Comparison of ENCODE assay signal across 8 mouse cellular contexts in genomic region chr17:49563830-49564470, GRCm38 (mm10). TPM values are rescaled to one million over a fixed set of nuclear protein-coding genes. Genes with fewer than 3 reads are reported as not detected.
DNase-seq lines count a peak whose midpoint lies in the region; ATAC-seq and TF ChIP-seq lines count a peak whose summit lies in the region.

Daam2 (minus strand) TSS chr17:49564343.

- H3K4me1 ChIP-seq in embryonic facial prominence, embryonic 10.5 days, result peaks cover 50% of the 10 kb centered on the region
- H3K4me1 ChIP-seq in limb, embryonic 10.5 days, result peaks cover 51% of the 10 kb centered on the region
- peaks cover 10% of the 10 kb centered on the region; the same call in 1 of the 2 replicates for H3K4me1 ChIP-seq in midbrain, embryonic 14.5 days (ENCODE audit: control insufficient read depth, insufficient read depth, low read length)
- H3K4me1 ChIP-seq in stomach, postnatal 0 days (replicated peaks; ENCODE audit: control insufficient read depth, insufficient read depth), result no peaks in the 10 kb centered on the region; the same call in 1 of the 2 replicates

- ATAC-seq in midbrain, embryonic 14.5 days (ENCODE audit: low FRiP score, low TSS enrichment), result peak; percentile 79
- peak; percentile 85 for ATAC-seq in stomach, postnatal 0 days (ENCODE audit: low FRiP score, low TSS enrichment)
- no peak for ATAC-seq in CD4-positive, CD25-positive, alpha-beta regulatory T cell, adult 4 months

- no peak for TF ChIP-seq CTCF in stomach, postnatal 0 days (IDR thresholded peaks at IDR 0.05; ENCODE audit: low read depth)

- H3K9ac ChIP-seq in midbrain, embryonic 14.5 days (replicated peaks; ENCODE audit: low read length), result peak within 1 kb of the TSS; percentile 42
- peak within 1 kb of the TSS; percentile 70 for H3K9ac ChIP-seq in stomach, postnatal 0 days (ENCODE audit: low read length)

- H3K9me3 ChIP-seq in embryonic facial prominence, embryonic 10.5 days, result no peaks in the 10 kb centered on the region
- no peaks in the 10 kb centered on the region for H3K9me3 ChIP-seq in limb, embryonic 10.5 days (replicated peaks)
- no peaks in the 10 kb centered on the region for H3K9me3 ChIP-seq in midbrain, embryonic 14.5 days (ENCODE audit: control insufficient read depth, low read length)
- no peaks in the 10 kb centered on the region for H3K9me3 ChIP-seq in stomach, postnatal 0 days (ENCODE audit: control insufficient read depth, low read length)

- H3K4me3 ChIP-seq in embryonic facial prominence, embryonic 10.5 days, result peak within 1 kb of the TSS; percentile 66
- peak within 1 kb of the TSS; percentile 70 for H3K4me3 ChIP-seq in limb, embryonic 10.5 days
- H3K4me3 ChIP-seq in midbrain, embryonic 14.5 days (replicated peaks; ENCODE audit: low read depth, low read length), result peak within 1 kb of the TSS; percentile 37
- peak within 1 kb of the TSS; percentile 57 for H3K4me3 ChIP-seq in stomach, postnatal 0 days (ENCODE audit: low read depth, low read length)

- WGBS in embryonic facial prominence, embryonic 10.5 days, result 3% methylated on average over 38 of the region's 38 CpGs
- 3% methylated on average over 38 of the region's 38 CpGs for WGBS in limb, embryonic 10.5 days
- 4% methylated on average over 38 of the region's 38 CpGs for whole genome bisulfite sequencing in midbrain, embryonic 14.5 days
- WGBS in stomach, postnatal 0 days, result 1% methylated on average over 38 of the region's 38 CpGs

- DNase-seq in adrenal gland, postnatal 10 days, result peak; percentile 90
- peak; percentile 86 for DNase-seq in embryonic facial prominence, embryonic 10.5 days (ENCODE audit: low spot score)
- DNase-seq in heart, adult 11 months, result peak; percentile 97
- DNase-seq in kidney, adult 11 months, result peak; percentile 66
- DNase-seq in limb, embryonic 10.5 days (ENCODE audit: low spot score), result peak; percentile 87
- DNase-seq in midbrain, embryonic 14.5 days, result peak; percentile 79
- DNase-seq in stomach, postnatal 0 days (ENCODE audit: low spot score), result peak; percentile 83

- peak within 1 kb of the TSS; percentile 80 for H3K4me2 ChIP-seq in midbrain, embryonic 14.5 days (ENCODE audit: low read length)
- peak within 1 kb of the TSS; percentile 60 for H3K4me2 ChIP-seq in stomach, postnatal 0 days (replicated peaks; ENCODE audit: low read depth)

- H3K27ac ChIP-seq in embryonic facial prominence, embryonic 10.5 days (replicated peaks), result peak within 1 kb of the TSS; percentile 88
- H3K27ac ChIP-seq in limb, embryonic 10.5 days, result peak within 1 kb of the TSS; percentile 92
- no peak within 1 kb of the TSS for H3K27ac ChIP-seq in midbrain, embryonic 14.5 days (replicated peaks; ENCODE audit: low read depth, low read length)
- H3K27ac ChIP-seq in stomach, postnatal 0 days (replicated peaks), result peak within 1 kb of the TSS; percentile 87

- peaks cover 34% of the 10 kb centered on the region for H3K27me3 ChIP-seq in embryonic facial prominence, embryonic 10.5 days (replicated peaks; ENCODE audit: low read depth, poor library complexity, severe bottlenecking)
- peaks cover 9% of the 10 kb centered on the region; the same call in 1 of the 2 replicates for H3K27me3 ChIP-seq in limb, embryonic 10.5 days (ENCODE audit: low read depth, poor library complexity, severe bottlenecking)
- peaks cover 6% of the 10 kb centered on the region; the same call in 1 of the 2 replicates for H3K27me3 ChIP-seq in midbrain, embryonic 14.5 days (ENCODE audit: control insufficient read depth, insufficient read depth, low read length)
- no peaks in the 10 kb centered on the region for H3K27me3 ChIP-seq in stomach, postnatal 0 days (ENCODE audit: control insufficient read depth, insufficient read depth, low read length)

- H3K36me3 ChIP-seq in embryonic facial prominence, embryonic 10.5 days (replicated peaks), result no peaks in the 10 kb centered on the region
- H3K36me3 ChIP-seq in limb, embryonic 10.5 days, result no peaks in the 10 kb centered on the region
- H3K36me3 ChIP-seq in midbrain, embryonic 14.5 days (ENCODE audit: control insufficient read depth, insufficient read depth, low read length), result no peaks in the 10 kb centered on the region
- H3K36me3 ChIP-seq in stomach, postnatal 0 days (ENCODE audit: control insufficient read depth, insufficient read depth, low read length), result no peaks in the 10 kb centered on the region

- TF ChIP-seq EP300 in stomach, postnatal 0 days (optimal IDR thresholded peaks at IDR 0.05), result no peak

RNA-seq across cellular contexts. Expression of gene Daam2, which starts in this region (rescaled TPM):
- total RNA-seq in adrenal gland, postnatal 10 days (2021), result 10 to 100 TPM; 23.1 to 24.5 TPM
- polyA plus RNA-seq in embryonic facial prominence, embryonic 10.5 days (2016; fragmentation: Nextera tagmentation; extraction: Ambion mirVana), result 4.8 and 6.1 TPM in 2 replicates
- polyA plus RNA-seq in limb, embryonic 10.5 days (2016; fragmentation: Nextera tagmentation; extraction: Ambion mirVana), result 8.2 and 10.7 TPM in 2 replicates
- 1.8 and 2.1 TPM in 2 replicates for polyA plus RNA-seq in midbrain, embryonic 14.5 days (2014; fragmentation: Nextera tagmentation; extraction: Ambion mirVana)
- 2.5 and 3.2 TPM in 2 replicates for polyA plus RNA-seq in stomach, postnatal 0 days (2015; fragmentation: Nextera tagmentation; extraction: Ambion mirVana)
- polyA plus RNA-seq in CD4-positive, CD25-positive, alpha-beta regulatory T cell, adult 4 months (2017; shearing (Covaris generic)), result under 1 TPM in 1 of 2 experiments, not detected in 1; 0.04 TPM
